Mouse (Mus musculus): ENCODE measurements around the gene Akap13.

- TF ChIP-seq POLR2A (IDR thresholded peaks at IDR 0.05; ENCODE audit: low read depth, low read length) = no peak
- no peak for TF ChIP-seq CTCF (conservative IDR thresholded peaks at IDR 0.05 in 1 of 2, IDR thresholded peaks at IDR 0.05 in 1 of 2; ENCODE audit: low read depth in 2 of 2, low read length in 2 of 2)
- no peak for TF ChIP-seq IRF4 (IDR thresholded peaks at IDR 0.05; ENCODE audit: low read depth, low read length)
- TF ChIP-seq NRF1 (IDR thresholded peaks at IDR 0.05; ENCODE audit: low read depth, low read length) = no peak
- no peak for TF ChIP-seq ELF1 (IDR thresholded peaks at IDR 0.05; ENCODE audit: low read depth, low read length)
- TF ChIP-seq KAT2A (IDR thresholded peaks at IDR 0.05; ENCODE audit: insufficient replicate concordance, low read length) = no peak
- TF ChIP-seq JUN (IDR thresholded peaks at IDR 0.05; ENCODE audit: insufficient read depth, low read depth, low read length) = no peak
- TF ChIP-seq SMC3 (IDR thresholded peaks at IDR 0.05; ENCODE audit: low read depth, low read length) = no peak
- TF ChIP-seq TBP (conservative IDR thresholded peaks at IDR 0.05; ENCODE audit: low read depth, low read length) = no peak
Observed at GRCm38 (mm10) chr7:75633807-75634526, 178.6 kb downstream of the Akap13 start.
